Mouse (Mus musculus): ENCODE data around the gene Fry.
A peak's percentile ranks its signal among the peaks of the same experiment; 100 is the strongest.

The Fry gene

GRCm38 (mm10) chr5:150336451-150336850 lies 218.0 kb downstream of the Fry start:
- no peak for DNase-seq (ENCODE audit: low read depth, low spot score)

- DNase-seq (ENCODE audit: low read depth, low spot score) = no peak
Observed at GRCm38 (mm10) chr5:150337696-150338095, 219.3 kb downstream of the Fry start.

GRCm38 (mm10) chr5:150340944-150341343 lies 222.5 kb downstream of the Fry start:
- DNase-seq (ENCODE audit: low read depth, low spot score) = no peak

DNA sequence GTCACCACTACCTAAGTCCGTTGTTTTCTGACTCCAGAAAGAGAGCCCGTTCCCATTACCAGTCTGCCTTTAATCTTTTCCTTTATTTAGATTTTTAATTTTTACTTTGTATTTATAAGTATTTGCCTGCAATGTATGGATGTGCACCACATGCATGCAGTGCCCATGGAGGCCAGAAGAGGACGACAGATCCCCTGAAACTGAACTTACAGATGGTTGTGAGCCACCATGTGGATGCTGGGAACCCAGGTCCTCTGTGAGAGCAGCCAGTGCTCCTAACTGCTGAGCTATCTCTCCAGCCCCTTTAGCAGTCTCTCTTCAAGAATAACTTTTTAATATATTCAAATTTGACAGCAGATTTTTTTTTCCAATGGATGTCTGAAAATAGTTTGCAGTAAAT lies 223.7 kb downstream of the Fry start:
- DNase-seq (ENCODE audit: low read depth, low spot score) = peak; percentile 50

DNA sequence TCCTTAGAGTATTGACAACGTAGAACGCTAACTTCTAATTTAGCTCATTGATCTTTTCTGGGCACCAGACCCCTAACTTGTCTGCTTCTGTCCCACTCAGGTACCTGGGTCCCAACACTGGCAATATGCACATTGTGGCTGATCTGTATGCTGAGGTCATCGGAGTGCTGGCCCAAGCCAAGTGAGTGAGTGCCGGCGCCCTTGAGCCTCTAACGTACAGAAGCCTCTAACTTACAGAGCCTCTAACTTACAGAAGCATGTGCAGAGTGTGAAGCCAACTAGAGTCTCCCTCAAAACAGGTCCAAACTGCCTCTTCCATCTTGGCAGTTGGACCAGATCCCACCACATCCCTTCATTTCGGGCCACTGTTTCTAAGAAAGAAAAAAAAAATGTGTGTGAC lies 227.5 kb downstream of the Fry start:
- no peak for DNase-seq (ENCODE audit: low read depth, low spot score)

GRCm38 (mm10) chr5:150346378-150346777 lies 227.9 kb downstream of the Fry start:
- DNase-seq (ENCODE audit: low read depth, low spot score) = no peak

GRCm38 (mm10) chr5:150347845-150348244 lies 229.4 kb downstream of the Fry start:
- DNase-seq (ENCODE audit: low read depth, low spot score) = no peak

GRCm38 (mm10) chr5:150348302-150348701 lies 229.9 kb downstream of the Fry start:
- DNase-seq (ENCODE audit: low read depth, low spot score) = no peak

DNA sequence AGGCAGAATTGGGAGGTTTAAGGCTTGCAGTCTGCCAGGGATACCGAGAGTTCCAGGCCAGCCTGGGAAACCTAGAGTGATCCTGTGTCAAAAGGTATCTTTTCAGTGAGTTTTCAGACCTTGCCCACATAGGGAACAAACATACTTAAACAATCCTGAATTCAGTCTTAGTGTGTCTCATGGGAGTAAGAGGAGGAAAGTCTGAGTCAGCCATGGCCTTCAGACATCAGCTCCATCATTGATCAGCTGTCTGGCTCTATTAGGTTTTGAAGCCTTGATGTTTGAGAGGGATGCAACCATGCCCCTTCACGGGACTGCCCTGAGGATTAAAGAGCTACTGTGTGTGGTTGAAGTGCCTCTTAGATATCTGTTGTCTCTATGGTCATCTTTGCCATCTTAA lies 232.7 kb downstream of the Fry start:
- no peak for DNase-seq (ENCODE audit: low read depth, low spot score)

DNA sequence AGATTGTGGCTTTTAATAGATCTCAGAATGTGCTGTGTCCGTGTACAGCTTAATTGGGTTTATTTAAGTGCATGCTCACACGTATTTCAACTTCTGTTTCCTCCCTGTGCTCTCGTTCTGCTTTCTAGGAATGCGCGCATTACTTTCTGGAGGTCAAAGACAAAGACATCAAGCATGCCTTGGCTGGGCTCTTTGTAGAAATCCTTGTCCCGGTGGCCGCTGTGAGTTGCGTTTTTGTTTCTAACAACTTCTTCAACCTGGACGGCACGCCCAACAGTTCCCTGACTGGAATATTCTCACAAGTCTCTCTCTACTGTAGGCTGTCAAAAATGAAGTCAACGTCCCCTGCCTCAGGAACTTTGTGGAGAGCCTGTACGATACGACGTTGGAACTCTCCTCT lies 240.2 kb downstream of the Fry start:
- no peak for DNase-seq (ENCODE audit: low read depth, low spot score)

- DNase-seq (ENCODE audit: low read depth, low spot score) = no peak
Observed at GRCm38 (mm10) chr5:150362241-150362640, 243.8 kb downstream of the Fry start.

- no peak for DNase-seq (ENCODE audit: low read depth, low spot score)
Observed at GRCm38 (mm10) chr5:150364621-150365020, 246.2 kb downstream of the Fry start.

GRCm38 (mm10) chr5:150367027-150367426 lies 248.6 kb downstream of the Fry start:
- peak; percentile 59 for DNase-seq (ENCODE audit: low read depth, low spot score)

DNA sequence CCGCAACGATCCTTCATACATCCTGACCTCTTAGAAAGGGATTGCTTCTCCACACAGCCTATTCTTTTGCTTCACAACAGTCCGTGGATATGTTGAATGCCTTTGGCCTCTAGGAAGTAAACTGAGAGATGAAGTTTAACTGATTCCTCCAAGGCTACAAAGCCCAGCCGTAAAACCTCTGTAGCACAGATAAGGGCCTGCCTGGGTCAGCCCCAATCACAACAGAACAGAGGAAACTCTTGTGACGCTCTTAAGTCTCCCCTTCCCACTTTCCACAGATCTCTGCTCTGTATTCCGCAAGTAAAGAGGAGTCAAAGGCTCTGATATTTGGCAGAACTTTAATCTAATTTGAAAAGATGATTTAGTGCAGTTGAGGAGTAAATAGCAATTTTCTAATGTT lies 251.8 kb downstream of the Fry start:
- no peak for DNase-seq (ENCODE audit: low read depth, low spot score)

DNA sequence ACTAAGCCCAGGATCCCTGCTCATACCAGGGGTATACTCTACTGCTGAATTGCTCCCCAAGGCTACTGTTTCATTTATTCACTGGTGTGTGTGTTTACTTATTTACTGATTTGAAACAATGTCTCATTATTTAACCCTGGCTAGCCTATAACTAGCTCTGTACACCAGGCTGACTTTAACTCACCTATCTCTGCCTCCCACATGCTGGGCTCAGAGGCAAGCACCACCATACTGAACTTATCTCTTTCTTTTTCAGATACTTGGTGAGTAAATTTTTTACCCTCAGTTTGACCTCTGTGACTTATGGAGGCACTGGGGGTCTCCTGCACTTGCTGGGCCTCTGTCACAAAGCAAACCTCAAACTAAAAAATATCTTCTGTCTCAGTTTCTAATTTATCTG lies 252.4 kb downstream of the Fry start:
- no peak for DNase-seq (ENCODE audit: low read depth, low spot score)

- DNase-seq (ENCODE audit: low read depth, low spot score) = no peak
Observed at GRCm38 (mm10) chr5:150372956-150373355, 254.5 kb downstream of the Fry start.

GRCm38 (mm10) chr5:150374778-150375559 lies 256.5 kb downstream of the Fry start:
- no peak for DNase-seq (ENCODE audit: low read depth, low spot score)

DNA sequence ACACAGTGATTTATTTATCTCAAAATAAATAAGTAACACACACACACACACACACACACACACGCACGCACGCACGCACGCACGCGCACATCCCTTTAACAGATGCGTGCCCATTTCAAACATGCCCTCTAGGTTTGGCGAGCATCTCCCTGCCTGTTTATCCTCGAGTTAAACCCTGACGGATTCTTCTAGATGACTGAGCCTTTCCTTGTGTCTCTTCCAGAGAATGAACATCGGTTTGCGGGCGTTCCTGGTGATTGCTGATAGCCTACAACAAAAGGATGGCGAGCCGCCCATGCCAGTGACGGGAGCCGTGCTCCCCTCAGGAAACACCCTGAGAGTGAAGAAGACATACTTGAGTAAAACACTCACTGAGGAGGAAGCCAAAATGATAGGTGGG lies 260.1 kb downstream of the Fry start:
- DNase-seq (ENCODE audit: low read depth, low spot score) = no peak

DNA sequence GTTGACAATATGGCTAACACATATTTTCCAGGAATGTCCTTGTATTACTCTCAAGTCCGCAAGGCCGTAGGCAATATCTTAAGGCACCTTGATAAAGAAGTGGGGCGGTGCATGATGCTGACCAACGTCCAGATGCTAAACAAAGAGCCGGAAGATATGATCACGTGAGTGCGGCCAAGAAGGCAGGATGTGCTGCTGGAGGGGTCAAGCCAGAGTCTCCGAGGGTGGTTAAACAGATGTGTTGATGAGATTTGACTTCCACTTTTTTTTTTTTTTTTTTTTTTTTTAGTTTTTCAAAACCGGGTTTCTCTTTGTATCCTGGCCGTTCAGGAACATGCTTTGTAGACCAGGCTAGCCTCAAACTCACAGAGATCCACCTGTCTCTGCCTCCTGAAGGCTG lies 262.3 kb downstream of the Fry start:
- DNase-seq (ENCODE audit: low read depth, low spot score) = no peak

- no peak for DNase-seq (ENCODE audit: low read depth, low spot score)
Observed at GRCm38 (mm10) chr5:150382411-150382810, 264.0 kb downstream of the Fry start.

DNA sequence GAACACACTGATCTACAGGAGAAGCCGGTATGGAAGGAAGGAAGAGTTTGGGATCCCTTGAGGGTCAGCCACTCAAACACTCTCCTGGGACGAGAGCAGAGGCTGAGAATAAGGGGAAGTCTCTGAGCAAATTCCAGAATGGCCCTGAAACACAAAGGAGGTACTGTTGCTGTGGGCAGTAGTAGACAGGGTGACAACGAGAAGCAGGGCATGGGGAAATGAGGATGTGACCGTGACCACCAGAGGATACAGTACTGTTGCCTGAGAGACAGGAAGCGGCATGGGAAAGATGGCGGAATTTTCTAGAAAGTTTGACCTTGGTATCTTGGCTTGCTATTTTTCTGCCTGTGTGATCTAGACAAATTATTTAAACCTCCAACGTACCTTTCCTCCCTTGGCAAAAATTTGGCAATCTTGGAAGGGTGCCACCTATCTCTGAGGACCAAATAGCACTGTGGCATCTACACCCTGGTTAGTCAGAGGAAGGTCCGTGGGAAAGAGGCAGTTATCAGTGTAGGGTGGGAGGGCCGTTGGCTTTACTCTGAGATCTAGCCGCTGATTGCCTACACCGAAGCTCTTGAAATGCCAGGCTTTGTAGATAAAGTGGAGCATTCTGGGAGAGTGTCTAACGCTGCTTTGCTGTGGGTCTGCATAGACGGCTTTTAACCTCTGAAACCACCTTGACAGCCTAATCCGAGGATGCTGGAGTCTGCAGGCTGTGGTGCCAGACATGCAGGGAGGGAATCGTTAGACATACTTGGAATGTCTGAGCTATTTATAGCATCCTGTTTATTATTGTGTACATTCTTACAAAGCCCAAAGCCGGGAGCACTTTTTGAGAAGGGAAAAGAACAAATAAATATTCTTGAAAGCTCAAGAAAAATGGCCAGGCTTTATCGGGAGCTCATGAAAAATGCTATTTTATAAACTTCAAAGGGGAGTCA lies 266.1 kb downstream of the Fry start:
- no peak for DNase-seq (ENCODE audit: low read depth, low spot score)

DNA sequence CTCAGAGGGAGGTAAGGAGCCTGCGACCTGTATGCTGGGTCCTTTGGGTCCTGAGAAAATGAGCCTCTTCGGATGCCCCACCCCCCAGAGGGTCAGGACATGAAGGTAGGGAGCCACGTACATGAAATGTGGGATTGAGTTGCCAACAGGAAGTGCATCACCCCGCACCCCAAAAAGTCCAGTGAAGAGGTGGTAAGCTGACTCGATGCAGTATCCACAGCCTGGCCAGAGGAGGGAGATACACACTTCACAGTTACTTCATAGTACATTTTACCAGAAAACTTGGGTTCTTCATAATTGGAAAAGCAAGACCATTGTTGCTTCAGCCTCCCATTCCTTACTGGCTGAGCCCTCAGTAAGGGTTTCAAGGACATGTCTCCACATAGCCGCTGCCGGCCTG lies 266.8 kb downstream of the Fry start:
- no peak for DNase-seq (ENCODE audit: low read depth, low spot score)

GRCm38 (mm10) chr5:150388623-150389022 lies 270.2 kb downstream of the Fry start:
- DNase-seq (ENCODE audit: low read depth, low spot score) = no peak

Data from ES-CJ7 (cell line).